Mouse (Mus musculus): Measurements from ENCODE around the gene Hoxc6.

Hoxc6 gene

GRCm38 (mm10) chr15:102997939-102998355, at the start of gene Hoxc6:
TSS of gene Hoxc6 (plus strand) at chr15:102998257.
- DNase-seq (ENCODE audit: low read depth, low spot score) = no peak

DNA sequence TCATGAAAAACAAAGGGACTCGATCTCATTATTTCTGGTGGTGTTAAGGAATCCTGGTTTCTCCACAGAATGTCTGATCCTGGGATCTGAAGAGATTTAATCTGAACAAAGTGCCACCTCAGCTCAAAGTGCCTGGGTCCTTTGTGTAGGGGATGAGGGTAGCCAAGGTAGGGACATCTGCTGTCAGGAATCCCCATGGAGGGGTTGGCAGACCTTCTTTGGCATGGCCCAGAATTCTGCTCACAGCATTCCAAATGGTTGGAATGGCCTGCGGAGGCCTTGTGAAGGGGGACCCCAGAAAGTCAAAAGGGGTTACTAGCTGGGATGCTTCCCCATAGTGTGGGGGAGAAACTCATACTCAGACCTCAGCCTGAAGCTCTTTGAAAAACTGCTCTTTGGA, 49.2 kb upstream of the Hoxc6 start:
- DNase-seq (ENCODE audit: low read depth, low spot score) = no peak

- DNase-seq (ENCODE audit: low read depth, low spot score) = no peak
These were observed 48.4 kb upstream of the Hoxc6 start for GRCm38 (mm10) chr15:102949696-102950095.

- DNase-seq (ENCODE audit: low read depth, low spot score) = no peak
These were observed 47.2 kb upstream of the Hoxc6 start for GRCm38 (mm10) chr15:102950877-102951276.

DNA sequence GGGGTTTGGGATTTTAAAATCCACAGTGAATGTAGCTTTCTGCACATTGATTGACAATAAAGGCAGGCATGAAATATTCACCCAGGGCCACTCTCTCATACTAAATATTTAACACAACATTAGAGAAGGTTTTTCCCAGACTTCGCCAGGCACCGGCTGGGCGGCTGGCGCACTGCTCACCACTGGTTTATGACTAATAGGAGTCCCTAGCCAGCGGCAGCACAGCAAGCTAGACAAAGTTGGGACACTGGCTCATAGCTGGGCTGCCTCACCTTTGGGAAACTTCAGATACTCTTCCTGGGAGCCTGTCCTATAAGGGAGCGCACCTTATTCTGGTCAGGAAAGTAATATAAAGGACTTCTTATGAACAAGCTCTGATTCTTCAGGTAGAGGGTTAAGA, 44.5 kb upstream of the Hoxc6 start:
- DNase-seq (ENCODE audit: low read depth, low spot score) = no peak

DNA sequence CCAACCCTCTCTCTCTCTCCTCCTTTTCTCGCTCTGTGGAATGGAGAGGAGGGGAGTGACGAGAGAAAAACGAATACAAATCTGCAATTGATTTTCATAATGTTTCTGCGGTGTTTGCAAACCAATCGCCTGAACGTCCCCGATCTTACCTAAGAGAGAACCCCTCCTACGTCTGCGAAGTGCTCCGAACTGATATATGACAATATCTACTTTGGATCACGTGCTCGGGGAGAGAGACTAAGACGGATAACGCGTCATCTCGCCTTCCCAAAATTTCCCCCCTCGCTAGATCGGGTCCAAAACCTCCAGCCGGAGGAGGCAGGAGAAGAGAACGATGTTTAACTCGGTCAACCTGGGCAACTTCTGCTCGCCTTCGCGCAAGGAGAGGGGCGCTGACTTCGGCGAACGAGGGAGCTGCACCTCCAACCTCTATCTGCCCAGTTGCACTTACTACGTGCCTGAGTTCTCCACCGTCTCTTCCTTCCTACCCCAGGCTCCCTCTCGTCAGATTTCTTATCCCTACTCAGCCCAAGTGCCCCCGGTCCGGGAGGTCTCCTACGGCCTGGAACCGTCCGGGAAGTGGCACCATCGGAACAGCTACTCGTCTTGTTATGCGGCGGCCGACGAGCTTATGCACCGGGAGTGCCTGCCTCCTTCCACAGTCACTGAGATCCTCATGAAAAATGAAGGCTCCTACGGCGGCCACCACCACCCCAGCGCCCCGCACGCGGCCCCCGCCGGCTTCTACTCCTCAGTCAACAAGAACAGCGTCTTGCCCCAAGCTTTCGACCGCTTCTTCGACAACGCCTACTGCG, 43.7 kb upstream of the Hoxc6 start, which contains the start of gene Hoxc11:
Gene Hoxc11 (plus strand): TSS at position 236 of the 815 bp plus-strand sequence.
- no peak for DNase-seq (ENCODE audit: low read depth, low spot score)

- no peak for DNase-seq (ENCODE audit: low read depth, low spot score)
These were observed 43.1 kb upstream of the Hoxc6 start for GRCm38 (mm10) chr15:102955007-102955382.

DNA sequence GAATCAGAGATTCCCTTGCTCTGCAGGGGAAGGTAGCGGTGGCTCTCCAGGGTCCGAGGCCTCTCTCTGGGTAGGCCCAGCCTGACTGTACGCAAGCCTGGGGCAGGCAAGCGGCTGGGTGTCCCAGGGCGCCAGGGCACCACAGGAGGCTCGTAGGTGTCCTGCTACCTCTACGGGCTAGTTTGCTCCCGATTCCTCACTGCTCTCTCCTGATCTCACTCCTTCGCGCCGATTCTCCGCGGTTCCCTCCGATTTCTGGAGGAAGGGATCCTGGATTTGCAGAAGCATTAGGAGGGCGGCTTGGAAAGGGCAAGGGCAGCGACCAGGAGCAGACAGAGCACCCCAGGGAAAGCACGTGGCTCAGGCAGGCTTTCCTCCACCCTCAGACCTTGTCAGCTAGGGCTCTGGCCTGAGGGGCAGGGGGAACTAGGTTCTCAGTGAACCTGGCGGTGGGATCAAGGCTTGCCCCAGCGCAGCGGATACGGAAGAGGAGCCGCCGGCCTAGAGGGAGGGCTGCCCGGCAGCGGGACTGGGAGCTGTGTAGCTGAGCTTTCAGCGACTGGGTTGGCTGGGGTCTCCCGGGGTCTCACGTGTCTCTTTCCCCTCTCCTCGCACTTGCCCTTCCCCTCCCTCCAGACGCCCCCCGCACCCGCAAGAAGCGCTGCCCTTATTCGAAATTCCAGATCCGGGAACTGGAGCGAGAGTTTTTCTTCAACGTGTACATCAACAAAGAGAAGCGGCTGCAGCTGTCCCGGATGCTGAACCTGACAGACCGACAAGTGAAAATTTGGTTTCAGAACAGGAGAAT, 42.0 kb upstream of the Hoxc6 start:
- DNase-seq (ENCODE audit: low read depth, low spot score) = no peak

DNA sequence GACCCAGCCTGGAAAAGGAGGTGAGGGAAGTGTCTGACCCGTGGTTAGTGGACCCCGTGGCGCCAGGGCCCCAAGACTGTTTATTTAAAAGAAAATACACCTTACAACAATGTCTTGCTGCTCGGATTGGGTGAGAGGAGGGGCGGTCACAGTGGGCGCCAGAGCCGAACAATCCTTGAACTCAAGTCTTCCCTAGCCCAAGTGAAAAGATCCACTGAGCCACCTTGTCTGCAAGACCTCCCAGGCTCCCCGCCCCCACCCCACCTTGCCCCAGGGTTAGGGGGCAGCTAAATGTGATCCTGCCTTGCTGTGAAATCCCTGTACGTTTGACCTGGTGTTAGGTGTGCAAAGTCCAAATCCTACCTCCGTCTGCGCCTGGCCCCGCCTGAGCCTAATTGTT, 41.2 kb upstream of the Hoxc6 start:
- no peak for DNase-seq (ENCODE audit: low read depth, low spot score)

GRCm38 (mm10) chr15:102959663-102960191, 38.3 kb upstream of the Hoxc6 start:
- no peak for DNase-seq (ENCODE audit: low read depth, low spot score)

- DNase-seq (ENCODE audit: low read depth, low spot score) = no peak
These were observed 36.3 kb upstream of the Hoxc6 start for GRCm38 (mm10) chr15:102961728-102962127.

- DNase-seq (ENCODE audit: low read depth, low spot score) = no peak
These were observed 35.6 kb upstream of the Hoxc6 start for GRCm38 (mm10) chr15:102962492-102962891.

DNA sequence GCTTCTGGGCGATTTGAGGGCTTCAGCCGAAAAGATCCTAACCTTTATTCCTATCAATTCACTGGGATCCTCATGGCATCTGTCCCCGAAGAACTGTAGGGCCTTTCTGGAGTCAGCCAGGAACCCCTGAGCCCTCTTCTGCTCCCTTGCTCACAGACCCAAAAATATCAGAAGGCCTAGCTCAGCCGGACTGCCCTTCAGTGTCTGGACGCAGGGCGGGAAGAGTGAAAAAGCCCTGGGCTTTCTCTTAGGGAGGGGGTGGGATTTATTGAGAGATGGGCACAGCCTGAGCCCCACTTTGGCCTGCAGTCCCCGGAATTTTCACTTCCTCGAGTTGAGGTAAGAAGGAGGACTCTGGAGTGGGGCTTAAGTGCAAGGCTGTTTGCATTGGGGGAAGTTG, 34.8 kb upstream of the Hoxc6 start:
- DNase-seq (ENCODE audit: low read depth, low spot score) = no peak

DNA sequence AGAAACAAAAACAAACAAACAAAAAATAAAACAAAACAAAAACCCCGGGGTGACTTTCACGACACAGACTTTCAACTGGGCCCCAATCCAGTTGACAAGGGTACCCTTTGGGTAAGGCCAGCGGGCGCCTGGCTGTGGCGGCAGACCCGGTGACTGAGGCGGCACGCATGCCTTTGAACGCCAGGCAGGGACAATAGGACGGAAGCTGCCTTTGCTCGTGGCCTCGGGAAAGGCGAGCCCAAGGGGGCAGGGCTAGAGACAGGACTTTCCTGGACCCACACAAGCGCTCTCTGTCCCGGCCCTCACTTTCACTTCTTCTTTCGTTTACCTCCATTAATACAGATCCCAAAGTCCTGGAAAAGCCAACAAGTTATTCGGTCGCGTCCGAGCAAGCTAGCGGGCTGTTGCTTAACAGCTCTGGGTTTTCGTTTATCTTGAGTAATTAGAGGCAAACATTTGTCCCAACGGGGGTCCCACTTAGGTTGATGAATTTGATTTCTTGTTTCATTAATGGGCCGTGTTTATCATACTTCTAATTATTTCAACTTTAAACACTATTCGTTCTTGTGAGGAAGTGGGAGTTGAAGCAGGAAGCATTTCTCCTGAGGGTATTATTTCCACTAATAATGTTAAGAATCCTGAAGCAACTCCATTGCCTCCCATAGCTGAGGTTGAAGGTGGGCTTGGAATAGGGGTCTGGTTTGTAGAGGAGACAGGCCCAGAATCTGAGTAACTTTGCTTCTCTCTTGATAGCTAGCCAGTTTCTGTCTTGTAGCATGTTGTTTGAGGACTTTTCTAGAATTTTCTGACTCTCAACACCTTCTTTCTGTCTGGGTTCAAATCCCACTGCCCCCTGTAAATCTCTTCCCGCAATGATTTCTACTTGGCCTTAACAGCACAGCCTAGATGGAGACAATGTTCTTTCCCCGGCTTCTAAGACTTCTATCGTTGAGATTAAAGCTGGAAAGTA, 34.1 kb upstream of the Hoxc6 start:
- no peak for DNase-seq (ENCODE audit: low read depth, low spot score)

DNA sequence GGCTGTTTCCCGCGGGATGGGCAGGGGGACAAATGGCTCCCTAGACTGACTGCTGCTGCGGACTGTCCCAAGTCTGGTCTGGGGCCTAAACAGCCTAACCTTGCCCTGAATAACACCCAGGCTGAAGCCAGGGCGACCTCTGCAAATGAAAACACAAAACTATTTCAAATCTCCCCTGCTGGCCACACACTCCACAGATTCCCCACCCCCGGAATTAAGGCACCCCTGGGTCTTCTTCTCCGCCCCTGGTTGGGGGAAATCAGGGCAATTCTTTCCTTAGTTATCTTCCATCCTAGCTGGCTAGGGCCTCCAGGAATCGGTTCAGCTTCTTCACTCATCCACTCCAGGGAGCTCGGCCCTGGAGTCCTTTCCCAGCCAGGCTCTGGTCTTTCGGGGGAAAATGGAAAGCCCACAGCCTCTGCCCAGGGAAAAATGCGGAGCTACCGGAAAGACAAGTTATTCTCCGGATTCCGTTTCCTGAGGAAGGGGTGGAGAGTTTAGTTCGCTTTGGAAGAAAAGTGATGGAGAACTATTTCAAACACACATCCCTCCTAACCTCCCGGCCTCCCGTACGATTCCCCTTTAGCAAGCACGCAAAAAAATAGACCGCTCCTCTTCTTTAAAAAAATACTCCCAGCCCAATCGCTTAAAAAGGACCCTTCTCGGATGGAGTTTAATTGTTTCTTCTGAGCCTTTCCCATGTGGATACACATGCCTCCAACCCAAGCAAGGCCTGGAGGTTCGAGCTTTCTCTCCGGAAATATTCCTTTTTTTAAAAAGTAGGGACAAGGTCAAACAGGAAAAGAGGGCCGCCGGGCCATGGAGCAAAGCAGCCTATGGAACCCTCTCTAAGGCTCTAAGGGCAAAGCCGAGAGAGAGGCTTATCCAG, 32.8 kb upstream of the Hoxc6 start:
- DNase-seq (ENCODE audit: low read depth, low spot score) = no peak

GRCm38 (mm10) chr15:102965892-102966775, 31.9 kb upstream of the Hoxc6 start:
- no peak for DNase-seq (ENCODE audit: low read depth, low spot score)

- no peak for DNase-seq (ENCODE audit: low read depth, low spot score)
These were observed 31.2 kb upstream of the Hoxc6 start, which contains the start of gene Hoxc10 for GRCm38 (mm10) chr15:102966776-102967311. TSS of gene Hoxc10 (plus strand) at chr15:102966796.

DNA sequence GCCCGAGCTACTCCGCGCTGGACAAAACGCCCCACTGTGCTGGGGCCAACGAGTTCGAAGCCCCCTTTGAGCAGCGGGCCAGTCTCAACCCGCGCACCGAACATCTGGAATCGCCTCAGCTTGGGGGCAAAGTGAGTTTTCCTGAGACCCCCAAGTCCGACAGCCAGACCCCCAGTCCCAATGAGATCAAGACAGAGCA, 30.8 kb upstream of the Hoxc6 start, which contains the start of gene Hoxc5:
Gene Hoxc5 (plus strand): TSS at position 132 of the 199 bp plus-strand sequence.
- DNase-seq (ENCODE audit: low read depth, low spot score) = no peak

Data from telencephalon, adult 2 months (tissue).